Mouse (Mus musculus) CH12F3 (cell line): ENCODE measurements around the gene Fgfr2.
"Not testable (repeated sequence)": the region's sequence is repeated elsewhere in the genome, so short reads cannot be mapped to it uniquely, and the experiment has no call there.

ENCODE experiments used
- in situ Hi-C: fragments of 300-500 bp; cut with MboI; formaldehyde crosslinking; loops from 2 replicates; pipeline ENCODE4 v1.14.3; 2020; ENCODE audit warnings: low sequenced_read_pairs

Gene Fgfr2

DNA sequence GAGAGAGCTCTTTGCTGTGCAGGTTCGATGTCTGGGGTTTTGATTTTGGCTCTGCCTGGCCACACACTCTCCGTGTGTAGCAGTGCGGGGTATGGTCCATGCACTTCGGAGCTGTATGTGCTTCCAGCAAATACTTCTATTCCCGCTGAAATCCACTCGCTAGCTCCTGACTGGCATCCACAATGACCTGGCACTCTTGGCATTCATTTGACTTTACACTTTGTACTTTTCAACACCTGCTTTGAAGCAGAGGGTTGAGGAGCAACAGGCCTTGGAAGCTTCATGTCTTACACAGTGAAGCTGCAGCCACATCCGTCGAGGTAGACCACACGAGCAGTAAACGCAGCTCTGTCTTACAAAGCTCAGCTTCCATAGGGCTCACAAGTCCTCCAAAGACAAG lies 2715.5 kb downstream of the Fgfr2 start:
- in situ Hi-C loops, result no loop called here

DNA sequence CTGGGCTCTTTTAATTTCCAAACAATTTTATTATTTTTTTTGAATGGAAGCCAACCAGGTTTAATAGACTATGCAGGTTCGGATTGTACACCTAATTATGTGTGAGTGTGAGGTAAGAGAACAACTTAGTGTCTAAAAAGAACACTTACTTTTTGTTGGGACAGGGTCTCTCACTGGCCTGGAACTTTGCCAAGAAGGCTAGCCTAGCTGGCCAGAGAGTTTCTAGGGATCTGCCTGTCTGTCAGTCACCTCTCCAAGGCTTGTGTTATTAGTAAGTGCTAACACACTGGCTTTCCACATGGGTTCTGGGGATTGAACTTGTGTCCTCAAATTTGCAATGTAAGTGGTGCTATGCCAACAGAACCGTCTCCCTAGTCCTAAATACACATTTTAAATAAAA lies 2719.8 kb downstream of the Fgfr2 start:
- in situ Hi-C loops, result no loop called here

DNA sequence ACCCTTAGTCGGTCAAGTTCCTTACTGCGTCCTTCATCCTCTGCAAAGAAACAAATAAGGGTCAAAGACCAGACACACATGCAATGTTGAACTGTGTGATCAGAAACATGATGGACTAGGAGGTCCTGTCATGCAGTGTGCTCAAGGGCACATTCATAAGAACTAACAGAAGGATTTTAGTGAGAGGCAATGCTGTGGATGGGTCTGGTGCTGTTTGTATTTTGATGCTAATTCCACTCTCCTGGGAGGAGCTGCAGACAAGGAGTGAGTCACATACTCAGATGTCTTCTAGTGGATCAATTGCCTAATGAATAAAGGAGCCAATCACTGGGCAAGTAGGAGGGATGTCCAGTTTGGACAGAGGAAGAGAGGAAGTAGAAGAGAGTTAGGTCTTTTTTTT lies 2728.5 kb downstream of the Fgfr2 start:
- in situ Hi-C loops, result no loop called here

DNA sequence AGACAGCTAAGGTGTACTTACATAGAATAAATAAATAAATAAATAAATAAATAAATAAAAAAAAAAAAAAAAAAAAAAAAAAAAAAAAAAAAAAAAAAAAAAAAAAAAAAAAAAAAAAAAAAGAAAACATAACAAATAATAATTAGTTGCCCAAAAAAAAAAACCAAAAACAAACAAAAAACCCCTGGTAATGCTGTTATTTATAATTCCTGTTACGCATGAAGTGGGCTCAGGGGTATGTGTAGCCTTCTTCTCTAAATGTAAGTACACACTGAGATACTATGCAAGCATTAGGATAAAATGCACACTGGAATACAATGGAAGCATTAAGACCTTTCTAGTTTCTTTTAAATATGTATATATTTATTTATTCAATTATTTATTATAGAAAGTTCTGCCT lies 2733.1 kb downstream of the Fgfr2 start:
- in situ Hi-C loops, result not testable (repeated sequence)

DNA sequence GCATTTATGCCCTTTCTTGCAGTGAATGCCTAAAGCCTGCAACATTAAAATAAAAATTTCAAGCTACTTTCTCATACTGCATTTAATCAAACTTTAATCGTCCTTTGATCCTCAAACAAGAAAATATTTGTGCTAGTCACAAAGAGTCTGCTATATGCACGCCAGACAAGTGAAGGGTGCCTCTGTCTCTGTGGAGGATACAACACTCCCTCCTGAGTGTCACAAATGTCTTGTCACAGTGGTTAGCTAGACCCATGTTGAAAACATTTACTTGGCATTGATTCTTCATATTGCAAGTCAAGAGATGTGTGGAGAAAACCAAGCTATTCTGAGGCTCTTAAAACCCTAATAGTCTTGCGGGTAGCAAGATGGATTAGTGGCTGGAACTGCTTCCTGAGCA lies 2736.8 kb downstream of the Fgfr2 start:
- in situ Hi-C loops, result no loop called here

DNA sequence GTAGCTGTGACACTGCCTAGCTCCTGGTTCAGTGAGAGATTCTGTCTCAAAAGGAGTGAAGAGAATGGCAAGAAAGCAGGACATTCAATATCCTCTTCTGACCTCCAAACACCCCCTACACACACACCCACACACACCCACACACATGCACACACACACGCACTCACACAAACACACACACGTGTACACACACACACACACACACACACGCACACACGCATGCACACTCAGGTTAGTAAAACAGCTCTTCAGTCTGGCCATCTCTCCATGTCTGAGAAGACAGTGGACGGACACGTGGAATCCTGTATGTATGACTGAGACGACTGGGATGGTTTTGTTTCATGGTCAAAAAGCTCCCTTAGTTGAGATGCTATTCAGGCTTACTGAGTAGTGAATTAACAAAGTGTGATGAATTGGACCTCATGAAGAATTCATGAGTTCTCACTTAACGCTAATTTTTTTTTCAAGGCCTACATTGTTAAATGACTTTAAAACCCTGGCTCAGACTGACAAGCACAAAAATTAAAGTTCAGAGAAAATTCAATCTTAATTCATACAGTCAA lies 2737.3 kb downstream of the Fgfr2 start:
- in situ Hi-C loops, result no loop called here

DNA sequence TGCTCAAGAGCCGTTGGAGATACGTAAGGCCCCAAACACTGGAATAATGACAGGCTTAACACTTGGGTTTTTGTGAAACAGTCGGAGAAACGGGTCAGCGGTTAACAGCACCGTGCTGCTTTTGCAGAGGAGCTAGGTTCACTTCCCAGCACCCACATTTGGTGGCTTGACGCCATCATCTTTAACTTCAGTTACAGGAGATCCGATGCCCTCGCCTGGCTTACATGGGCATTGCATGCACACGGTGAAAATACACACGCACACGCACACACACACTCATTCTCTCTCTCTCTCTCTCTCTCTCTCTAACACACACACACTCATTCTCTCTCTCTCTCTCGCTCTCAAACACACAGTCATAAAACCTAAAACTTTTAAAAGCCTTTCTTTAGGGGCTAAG lies 2741.0 kb downstream of the Fgfr2 start:
- in situ Hi-C loops, result no loop called here

DNA sequence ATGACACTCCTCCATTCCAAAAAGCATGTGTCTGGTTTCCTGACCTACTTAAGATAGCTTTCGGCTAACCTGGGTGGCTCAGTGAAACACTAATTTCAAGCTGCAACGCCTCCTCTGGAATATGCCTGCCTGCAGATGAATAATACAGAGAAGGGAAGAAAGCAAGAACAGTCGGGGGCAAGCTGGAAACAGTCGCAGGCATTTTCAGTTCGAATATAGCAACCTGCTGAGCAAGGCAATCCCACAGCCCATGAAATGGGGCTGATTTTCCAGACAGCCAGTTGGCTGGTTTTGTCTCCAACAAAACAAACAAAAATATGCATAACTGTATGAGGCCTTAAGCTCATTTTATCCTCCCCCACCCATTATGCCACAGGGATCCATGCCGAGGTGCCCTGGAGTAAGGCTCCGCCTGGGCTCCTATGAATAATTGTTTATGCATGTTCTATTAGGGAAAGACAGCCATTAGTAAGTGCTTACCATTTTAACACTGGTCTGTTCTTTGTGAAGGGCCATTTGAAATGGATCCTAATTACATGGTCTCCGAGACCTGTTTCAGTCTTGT lies 2741.7 kb downstream of the Fgfr2 start:
- in situ Hi-C loops, result no loop called here

DNA sequence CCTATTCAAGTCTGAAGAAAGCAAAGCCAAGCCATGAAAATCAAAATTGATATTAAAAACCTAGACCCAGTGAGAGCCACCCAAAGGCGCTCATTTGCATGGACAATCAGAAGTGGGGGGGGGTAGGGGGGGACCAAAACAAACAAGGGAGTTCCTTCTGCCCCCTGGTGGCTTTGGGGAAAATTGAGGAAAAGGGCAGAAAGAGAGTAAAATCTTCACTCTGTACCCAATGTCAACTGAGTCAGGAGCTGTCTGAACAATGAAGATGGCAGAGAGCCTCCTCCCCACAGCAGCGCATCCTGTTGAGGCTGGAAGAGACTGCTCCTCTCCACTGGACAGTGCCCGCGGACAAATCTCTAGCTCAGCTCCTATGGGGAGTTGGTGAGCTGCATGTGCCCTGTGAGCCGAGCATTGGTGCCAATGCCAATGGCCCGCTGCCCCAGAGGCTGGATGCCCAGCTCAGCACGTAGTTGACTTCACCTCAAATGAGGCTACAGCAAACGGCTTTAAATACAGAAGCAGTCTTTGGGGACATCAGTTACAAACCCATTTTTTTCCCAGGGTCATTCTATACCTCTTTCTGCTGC lies 2742.3 kb downstream of the Fgfr2 start:
- in situ Hi-C loops, result no loop called here

DNA sequence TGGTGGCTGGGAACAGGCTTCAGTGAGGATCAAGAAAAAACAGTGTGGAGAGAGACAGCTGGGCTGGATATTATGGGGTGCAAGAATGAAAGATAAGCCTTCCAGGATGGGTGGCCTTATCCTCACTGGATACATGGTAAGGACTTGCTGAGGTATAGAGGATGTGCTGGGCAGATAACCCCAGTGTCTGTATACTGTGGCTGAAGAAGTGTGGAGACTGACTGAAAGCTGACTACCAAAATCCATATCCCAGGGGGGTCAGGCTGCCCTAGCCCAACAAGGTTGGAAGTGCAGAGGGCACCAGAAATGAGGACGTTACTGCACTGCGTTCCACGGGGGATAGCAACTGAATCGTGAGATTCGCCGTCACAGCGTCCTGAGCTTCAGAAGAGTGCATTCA lies 2742.8 kb downstream of the Fgfr2 start:
- in situ Hi-C loops, result no loop called here

DNA sequence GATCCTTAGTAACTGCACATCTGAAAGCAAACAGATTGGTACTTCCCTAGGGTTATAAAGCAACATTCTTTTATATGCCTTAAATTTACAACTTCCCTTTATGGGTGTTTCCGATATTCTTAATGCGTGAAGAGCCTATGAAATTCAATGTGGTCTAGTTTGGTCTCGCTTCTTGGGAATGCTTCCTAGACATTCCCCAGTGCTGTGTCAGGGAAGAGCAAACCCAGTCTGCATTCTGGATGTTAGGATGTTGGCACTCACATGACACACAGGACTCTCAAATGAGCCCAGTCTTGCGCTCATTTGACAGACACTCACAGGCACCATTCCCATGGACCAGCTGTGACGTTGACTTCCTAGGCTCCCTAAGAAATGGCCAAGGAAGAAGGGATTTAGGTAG lies 2743.3 kb downstream of the Fgfr2 start:
- in situ Hi-C loops, result no loop called here

DNA sequence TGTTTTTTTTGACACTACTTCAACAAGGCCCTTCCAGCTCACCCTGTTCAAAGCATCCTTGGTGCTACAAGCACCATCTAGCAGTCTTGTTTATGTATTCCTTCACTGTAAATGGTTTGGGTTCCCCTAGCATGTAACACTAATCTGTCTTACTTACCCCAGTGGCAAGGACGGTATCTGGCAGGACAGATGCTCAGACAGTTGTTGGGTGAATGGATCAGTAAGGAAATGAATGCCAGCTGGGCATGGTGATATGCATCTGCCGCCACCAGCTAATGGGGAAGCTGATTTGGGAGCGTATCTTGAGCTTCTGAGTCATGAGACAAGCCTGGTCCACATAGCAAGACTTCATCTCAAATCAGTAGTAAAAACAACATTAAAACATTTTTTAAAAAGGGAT lies 2744.8 kb downstream of the Fgfr2 start:
- in situ Hi-C loops, result no loop called here

DNA sequence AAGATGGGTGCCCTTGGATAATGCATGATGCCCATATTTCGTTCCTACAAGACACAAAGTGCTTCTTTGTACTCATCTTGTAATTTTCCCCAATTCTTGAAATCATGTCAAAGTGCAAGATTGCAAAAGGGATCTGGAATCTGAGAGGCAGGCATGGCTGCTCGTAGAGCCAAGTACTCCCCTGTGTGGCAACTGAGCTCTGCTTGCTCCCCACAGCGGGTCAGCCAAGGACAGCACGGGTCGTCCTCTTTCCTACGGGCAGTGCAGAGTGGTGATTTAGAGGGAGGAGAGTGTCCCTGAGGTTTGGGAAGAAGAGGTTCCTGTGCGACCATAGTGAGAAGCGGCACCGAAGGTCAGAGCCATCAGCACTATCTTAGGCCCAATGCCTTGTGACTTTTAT lies 2748.8 kb downstream of the Fgfr2 start:
- in situ Hi-C loops, result no loop called here

DNA sequence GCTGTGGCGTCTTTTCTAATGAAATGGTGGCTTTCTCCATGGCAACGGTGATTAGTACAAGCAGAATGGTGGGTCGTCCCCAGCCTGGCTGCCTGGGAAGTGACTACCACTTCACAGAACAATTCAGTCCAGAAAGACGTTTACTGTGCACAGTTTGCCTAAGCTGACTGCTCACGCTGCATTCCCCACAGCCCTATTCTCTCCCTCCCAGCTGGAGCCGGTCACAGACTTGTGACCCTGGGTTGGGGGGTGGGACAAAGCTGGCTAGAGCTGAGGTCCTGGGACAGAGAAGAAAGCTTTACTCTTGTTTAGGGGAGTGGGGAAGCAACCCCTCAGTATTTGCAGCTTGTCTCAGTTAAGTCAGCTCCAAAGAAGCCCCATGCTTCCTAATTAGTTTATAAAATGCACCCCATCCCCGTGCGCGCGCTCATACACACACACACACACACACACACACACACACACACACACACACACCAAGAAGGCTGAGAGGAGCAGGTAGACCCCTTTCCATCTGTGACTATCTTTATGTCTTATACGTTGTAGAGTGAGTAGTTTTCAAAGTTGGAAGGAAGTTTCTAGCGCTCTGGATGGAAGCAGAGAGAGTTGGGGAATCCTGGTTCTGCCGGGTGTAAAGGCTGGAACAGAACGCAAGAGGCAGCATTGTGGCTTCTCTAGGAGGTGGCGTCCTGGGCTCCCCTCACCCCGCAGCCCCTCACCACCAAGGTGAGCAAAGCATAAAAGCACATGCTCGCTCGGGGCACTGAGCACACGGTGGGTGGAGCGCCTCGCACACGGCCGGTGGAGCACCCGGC lies 2754.1 kb downstream of the Fgfr2 start:
- in situ Hi-C loops, result no loop called here

DNA sequence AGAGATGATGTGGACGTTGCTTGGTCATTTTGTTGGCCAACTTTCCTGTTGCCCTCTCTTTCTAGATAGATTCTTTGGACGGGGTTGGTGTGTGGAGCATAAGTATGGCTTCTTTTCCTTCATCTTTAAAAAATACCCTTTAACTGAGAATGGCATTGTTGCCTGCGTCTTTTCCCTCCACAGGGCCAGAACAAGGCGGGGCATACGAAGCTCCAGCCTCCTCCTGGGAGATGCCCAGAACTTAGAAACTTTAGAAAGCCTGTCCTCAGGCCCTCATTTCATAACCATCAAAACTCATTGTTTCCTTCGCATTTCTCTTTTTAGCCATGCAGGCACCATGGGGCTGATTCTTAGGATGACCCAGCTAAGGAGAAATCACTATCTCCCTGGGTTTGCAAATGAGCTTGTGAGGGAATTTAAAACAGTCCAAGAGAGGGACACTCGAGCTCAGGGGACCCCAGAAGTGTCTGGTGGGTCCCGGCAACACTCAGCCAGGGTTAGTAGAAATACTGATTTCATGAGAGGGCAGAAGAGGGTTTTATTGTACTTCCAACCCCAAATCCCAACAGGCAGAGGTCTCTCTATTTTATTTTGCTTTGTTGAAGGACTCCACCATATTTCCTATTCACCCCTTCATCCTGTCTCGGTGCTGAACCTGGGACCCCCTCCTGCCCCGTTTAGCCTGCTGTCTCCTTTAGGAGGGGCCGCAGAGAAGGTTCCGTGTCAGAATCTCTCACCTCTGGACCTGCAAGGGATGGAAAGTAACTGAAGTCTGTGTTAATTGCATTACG lies 2754.9 kb downstream of the Fgfr2 start:
- in situ Hi-C loops, result no loop called here

DNA sequence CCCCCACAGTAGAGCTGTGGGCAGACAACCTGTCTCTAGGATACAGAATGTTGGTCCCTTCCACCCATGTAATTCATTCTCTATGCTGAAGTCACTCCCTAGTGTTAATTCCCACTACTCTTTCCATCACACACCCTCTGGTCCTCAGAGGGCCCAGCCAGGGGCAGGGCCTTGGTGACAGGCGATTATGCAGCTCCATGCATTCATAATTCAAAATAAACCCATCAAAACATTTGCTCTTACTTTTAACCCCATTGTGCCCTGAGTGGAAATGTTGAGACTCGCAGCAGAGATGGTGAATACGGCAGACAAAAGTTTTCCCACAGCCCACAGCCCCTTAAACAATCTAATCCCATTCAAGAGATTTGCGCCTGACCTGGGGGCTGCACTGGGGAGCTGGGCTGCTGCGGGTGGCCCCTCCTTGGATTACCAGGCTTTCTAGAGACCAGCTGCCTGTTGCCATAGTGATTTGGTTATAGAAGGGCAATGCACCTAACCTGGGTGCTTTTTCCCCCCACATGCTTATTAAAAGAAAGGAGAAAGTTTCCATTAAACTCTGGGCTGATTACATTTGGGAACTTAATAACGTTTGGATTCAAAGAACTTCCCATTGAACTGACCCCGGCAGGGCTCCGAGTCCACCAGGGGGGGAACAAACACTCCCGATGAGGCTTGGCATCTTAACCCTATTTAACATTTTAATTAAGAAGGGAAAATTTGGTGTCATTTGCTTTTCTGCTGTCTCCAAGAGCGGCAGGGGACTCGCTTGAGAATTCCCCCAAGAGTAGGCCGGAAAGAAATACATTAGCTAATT lies 2755.7 kb downstream of the Fgfr2 start:
- in situ Hi-C loops, result no loop called here

DNA sequence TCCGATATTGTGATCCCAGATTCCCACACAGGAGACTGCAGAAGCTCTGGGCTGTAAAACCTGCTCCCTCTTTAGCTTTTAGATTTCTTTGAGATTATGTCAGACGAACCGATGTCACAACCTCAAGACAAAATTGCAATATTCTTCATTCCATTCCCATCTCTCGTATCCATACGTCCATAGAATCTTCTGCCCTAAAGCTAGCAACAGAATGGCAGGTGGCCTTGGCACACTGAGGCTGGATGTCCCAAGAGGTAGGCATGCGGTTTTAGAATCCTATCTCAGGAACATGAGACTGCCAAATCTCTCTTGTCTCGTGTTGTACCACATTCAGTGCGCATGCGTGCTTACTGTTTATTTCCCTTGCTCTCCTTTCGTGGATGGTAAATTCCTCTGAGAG lies 2757.4 kb downstream of the Fgfr2 start:
- in situ Hi-C loops, result no loop called here

DNA sequence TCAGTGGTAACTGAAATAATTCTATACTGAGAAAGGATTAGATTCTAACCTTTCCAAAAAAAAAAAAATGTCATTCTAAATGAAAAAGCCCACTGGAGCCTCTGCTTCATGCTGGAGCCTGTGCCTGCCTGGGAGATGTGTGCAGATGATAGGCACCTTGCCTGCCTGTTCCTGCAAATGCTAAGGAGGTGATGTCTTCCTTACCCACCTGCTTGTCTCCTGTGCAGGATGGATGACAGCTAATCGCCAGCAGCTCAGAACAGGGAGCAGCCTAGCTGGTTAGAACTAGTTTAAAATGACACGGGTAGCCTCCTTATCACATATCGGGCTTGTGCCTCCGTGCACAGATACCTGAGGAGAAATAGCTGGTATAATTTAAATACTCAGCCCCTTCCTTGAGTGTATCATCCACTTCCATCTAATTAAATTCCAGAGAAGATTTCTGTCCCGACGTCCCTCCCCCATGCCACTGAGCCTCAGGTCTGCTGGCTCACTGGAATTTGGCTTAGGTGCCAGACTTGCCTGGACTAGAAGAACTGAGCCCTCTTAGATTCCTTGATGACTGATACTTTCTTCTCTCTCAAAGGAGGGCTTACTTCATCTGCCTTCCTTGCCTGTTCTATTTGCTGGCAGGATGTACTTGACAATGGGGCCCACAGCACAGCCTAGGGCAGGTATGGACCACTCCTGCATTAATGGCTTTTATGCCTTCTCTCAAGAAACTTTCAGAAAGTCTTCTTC lies 2782.6 kb downstream of the Fgfr2 start:
- in situ Hi-C loops, result no loop called here

DNA sequence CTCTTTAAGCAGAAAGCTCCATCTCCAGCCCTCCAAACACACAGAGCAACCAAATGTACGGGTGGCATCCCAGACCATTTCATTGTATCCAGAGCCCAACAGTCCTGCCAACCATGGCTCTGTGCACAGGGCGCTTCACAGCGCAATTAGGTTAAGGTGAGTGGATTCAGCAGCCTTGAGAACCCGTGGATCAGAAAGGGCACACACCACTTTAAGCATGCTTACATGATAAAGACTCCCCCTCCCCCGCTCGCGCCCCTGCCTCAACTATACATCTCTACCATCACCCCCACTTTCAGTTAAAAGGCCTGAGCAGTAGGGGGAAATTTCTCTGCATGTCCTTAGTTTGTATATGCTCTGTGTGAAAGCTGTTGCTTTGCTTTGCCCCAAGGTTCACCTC lies 2785.5 kb downstream of the Fgfr2 start:
- in situ Hi-C loops, result no loop called here
